Mouse (Mus musculus): ENCODE data around the gene Tlr13. TPM values are rescaled to one million over a fixed set of nuclear protein-coding genes. Genes with fewer than 3 reads are reported as not detected.

The Tlr13 gene
- total RNA-seq (2021), result under 1 TPM; 0.70 to 0.91 TPM

GRCm38 (mm10) chrX:106142936-106143335, at the start of gene Tlr13:
TSS of gene Tlr13 (plus strand) at chrX:106143204.
- DNase-seq, result no peak

DNA sequence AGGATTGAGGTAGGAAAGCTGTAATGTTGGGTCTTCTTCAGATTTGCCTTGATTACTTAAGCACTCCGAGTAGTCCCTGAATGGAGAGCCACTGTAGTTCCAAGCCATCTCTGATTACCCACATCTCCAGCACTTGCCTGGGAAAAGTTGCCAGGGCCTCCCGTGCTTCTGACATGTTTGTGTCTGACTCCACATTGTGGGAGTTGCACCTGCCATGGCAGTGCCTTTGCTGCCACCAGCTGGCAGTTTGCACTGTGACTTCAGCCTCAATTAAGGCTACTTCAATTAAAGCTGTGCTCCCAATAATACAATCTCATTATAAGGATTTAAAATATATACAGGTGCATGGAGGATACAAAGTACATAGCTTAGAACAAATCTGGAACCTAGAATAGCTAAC, 37.5 kb upstream of the Tlr13 start:
- DNase-seq, result peak; percentile 57

DNA sequence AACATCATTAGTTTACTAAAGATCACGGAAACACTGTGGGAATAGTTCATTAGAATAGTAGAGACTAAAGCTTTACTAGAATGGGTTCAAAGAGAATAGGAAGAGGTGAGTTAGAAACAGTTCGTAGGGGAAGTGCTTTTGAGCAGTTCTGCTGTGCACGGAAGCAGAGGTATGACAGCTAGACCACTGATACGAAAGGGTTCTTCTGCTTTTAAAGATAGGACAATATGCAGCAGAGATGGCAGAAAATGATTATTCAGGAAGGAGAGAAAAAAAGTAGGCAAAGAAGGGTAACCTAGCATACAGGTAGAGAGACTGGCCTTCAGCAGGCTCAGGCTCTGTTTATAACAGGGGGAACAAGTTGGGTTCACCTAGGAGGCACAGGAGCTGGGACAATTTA, 29.1 kb upstream of the Tlr13 start:
- DNase-seq, result no peak

DNA sequence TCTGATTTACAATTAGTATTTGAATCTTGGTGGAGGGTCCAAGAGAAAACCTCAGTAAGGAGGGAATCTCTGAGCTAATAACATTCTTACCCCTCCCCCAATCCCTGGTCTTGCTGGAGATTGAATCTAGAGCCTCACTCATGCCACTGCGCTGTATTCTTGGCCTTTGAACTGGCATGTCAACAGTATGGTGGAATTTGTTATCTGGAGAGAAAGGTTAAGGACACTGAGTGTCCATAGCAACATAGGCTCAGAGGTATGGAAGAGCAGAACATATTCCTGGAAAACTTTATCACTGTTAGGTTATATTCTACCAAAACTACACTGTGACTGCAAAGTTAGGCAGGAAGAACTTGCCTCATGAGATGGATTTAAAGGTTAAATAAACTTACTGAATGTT, 28.3 kb upstream of the Tlr13 start:
- DNase-seq, result no peak

DNA sequence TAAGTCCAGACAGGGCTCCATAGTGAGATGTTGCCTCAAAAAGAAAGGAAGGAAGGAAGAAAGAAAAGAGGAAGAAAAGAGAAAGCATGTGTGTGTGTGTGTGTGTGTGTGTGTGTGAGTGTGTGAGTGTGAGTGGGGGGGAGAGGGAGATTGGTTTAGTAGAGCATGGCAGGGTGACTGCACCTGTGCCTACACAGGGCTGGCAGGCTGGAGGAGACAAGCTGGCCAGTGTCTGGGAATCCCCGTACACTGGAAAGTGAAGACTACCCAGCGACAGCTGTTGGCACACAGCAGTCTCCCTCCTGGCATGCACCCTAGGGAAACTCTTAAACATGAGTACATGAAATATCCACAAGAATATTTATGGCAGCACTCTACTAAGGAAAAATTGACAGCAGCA, 20.2 kb upstream of the Tlr13 start:
- no peak for DNase-seq

- DNase-seq, result no peak
Measured at GRCm38 (mm10) chrX:106128283-106128682, 14.7 kb upstream of the Tlr13 start.

GRCm38 (mm10) chrX:106129877-106130276, 13.1 kb upstream of the Tlr13 start:
- no peak for DNase-seq

GRCm38 (mm10) chrX:106134916-106135315, 8.1 kb upstream of the Tlr13 start:
- no peak for DNase-seq

DNA sequence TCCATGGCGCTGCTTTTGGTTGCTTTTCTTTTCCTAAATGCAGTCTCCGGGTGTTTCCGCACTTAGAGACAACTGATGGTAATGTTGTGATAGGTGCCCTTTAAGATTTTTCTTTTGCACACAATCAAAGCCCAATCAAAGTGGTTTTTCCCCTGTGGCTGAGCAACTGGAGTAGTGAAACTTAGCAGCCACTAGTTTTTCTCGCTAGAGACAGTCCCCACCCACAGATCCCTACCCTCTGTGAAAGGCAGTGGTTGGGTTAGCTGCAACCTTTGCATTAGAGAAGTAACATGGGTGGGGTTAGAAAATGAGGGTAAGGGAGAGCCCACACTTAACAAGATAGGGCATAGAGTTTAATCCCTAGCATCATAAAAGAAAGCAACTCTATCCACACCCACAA, 7.5 kb upstream of the Tlr13 start:
- DNase-seq, result no peak

DNA sequence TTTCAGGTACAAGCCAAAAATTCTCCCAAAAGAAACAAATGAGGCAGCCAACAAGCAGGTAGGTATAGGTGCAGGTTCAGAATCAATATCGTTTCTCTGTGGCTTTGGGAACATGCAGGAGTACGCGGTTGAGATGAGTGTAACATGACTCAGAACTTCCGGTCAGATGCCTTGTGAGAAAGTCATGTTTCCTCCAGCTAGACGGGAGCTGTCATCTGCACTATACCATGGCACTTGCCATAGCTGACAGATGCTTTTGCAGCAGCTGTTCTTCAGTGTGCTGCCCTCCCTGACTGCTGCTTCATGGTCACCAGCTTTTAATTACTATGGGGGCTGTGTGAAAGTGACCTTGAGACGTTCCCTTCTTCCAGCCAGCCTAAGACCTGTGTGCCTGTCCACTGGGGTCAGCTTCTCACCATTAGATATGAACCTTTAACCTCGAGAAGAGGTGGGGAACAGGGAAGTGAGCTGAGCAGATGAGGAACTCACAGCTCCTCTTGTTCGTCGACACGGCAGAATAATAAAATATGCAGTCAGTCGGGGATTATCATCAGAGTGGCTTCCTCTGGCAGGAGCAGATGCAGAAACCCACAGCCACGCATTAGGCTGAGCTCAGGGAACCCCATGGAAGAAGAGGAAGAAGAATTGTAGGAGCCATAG, 7.0 kb upstream of the Tlr13 start:
- DNase-seq, result no peak

GRCm38 (mm10) chrX:106139309-106140070, 3.5 kb upstream of the Tlr13 start:
- no peak for DNase-seq

DNA sequence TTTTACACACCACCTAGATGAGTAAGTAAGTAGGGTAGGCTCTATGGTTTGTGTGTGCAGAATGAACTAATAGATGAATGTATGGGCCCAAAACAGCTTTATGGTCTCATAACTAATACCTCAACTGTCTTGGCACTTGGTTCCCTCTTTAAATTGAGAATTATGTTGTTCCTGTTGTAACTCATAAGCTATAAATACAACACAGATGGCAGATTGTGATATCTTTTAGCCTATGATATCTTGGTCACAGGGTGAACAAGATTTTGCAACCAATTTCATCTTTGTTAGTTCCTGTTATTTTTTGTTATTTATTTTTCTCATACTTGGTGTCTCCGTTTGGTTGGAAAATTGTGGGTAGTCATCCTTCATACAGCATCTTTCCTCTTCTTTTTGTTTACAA, 5.2 kb downstream of the Tlr13 start:
- DNase-seq, result no peak

DNA sequence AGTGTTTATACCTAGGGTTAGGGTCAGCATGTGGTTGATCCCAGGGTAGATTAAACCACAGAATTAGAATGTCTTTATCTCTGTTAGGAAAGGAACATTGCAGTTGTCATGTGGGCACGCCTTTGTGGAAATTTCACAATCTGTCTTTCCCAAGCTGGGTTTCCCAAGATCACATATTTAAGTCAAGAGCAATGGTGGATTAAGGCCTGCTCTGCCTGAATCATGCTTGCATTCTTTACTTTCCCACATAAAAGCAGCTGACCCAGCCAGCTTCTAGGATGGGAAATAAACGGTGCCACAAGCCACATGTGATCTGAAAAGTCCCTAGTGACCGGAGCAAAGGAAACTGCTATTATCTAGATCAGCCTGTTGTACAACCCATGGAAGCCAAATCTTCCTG, 6.5 kb downstream of the Tlr13 start:
- DNase-seq, result no peak

GRCm38 (mm10) chrX:106154180-106154586, 11.2 kb downstream of the Tlr13 start:
- no peak for DNase-seq

- no peak for DNase-seq
Measured at GRCm38 (mm10) chrX:106155892-106156291, 12.9 kb downstream of the Tlr13 start.

DNA sequence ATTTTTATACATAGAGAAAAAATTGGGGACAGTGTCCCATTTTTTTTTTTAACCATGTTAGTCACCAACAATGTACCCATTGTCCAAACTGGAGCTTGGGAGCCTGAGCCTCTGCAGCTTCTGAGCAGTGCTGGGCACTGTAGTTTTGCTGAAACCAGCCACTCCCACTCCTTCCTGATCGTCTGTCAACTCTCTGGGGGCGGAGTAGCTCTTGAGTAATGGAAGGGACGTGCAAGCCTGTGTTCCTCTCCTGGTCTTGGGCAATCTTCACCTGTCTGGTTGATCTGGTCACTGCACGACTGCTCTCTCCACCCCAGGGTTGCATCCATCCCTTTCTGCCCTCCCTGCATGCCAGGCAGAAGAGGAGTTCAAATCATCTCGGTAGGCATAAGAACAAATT, 21.0 kb downstream of the Tlr13 start:
- DNase-seq, result no peak

DNA sequence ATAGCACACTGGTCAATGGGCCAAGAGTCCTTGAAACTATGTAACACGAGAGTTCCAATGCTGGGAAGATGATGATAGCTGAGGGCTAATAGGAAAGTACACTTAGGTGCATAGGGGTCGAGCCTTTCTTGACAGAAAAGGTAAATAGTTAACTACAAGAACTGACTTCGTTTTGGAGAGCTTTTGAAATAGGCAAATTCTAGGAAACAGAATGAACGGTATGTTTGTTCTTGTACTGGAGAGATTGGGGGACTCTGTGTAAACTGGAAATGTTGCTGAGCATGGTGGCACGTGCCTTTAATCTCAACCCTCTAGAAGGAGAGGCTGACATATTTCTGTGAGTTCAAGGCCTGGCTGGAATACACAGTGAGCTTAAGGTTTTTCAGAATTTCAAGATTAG, 21.6 kb downstream of the Tlr13 start:
- no peak for DNase-seq

GRCm38 (mm10) chrX:106165089-106165488, 22.1 kb downstream of the Tlr13 start:
- no peak for DNase-seq

GRCm38 (mm10) chrX:106171106-106171852, 28.3 kb downstream of the Tlr13 start:
- DNase-seq, result peak; percentile 80

DNA sequence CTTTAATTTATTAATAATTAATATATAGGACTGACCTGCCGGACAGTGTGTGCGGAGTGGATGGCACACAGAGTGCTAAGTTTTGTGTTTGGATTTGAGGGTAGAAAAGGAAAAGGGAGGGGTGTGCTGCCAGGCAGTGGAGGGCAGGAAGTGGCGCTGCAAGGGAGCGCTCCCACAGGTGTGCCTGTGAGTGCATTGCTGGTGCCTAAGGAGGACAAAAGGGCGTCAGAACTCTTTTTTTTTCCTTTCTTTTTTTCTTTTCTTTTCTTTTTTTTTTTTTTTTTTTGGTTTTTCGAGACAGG, 28.8 kb downstream of the Tlr13 start:
- no peak for DNase-seq

- DNase-seq, result no peak
Measured at GRCm38 (mm10) chrX:106176331-106176730, 33.3 kb downstream of the Tlr13 start.

DNA sequence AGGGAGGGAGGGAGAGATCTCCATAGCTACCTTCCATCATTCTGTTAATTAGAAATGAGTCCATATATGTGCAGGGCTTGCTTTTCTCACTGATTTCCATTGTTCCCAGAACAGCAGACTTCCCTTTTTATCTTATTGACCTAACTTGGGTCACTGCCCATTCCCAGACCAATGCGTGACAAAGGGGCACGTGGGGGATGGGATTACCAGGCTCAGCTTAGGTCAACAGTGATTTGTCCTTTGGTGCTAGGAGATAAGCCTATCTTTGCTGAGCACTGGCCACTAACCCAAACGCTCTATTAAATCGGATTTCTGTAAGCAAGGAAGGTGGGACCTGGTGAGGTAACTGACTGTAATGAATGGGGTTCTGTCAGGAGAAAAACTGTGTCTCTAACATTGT, 41.3 kb downstream of the Tlr13 start:
- DNase-seq, result no peak

GRCm38 (mm10) chrX:106185706-106186105, 42.7 kb downstream of the Tlr13 start:
- DNase-seq, result no peak
